Mouse (Mus musculus): ENCODE results near the gene Uchl4.

- TF ChIP-seq CTCF (IDR thresholded peaks at IDR 0.05; ENCODE audit: insufficient read depth, low read length) (no peak), POLR2A (IDR thresholded peaks at IDR 0.05; ENCODE audit: borderline replicate concordance, extremely low read depth, low read depth, low read length) (no peak)
These were observed 15.7 kb upstream of the Uchl4 start for GRCm38 (mm10) chr9:64219305-64219704.
